Mouse (Mus musculus): ENCODE measurements around the gene Glis3. TPM values are rescaled to one million over a fixed set of nuclear protein-coding genes. Genes with fewer than 3 reads are reported as not detected.

Gene Glis3
- total RNA-seq, 2 experiments from 2014 or later: 2.1 to 2.8 TPM

DNA sequence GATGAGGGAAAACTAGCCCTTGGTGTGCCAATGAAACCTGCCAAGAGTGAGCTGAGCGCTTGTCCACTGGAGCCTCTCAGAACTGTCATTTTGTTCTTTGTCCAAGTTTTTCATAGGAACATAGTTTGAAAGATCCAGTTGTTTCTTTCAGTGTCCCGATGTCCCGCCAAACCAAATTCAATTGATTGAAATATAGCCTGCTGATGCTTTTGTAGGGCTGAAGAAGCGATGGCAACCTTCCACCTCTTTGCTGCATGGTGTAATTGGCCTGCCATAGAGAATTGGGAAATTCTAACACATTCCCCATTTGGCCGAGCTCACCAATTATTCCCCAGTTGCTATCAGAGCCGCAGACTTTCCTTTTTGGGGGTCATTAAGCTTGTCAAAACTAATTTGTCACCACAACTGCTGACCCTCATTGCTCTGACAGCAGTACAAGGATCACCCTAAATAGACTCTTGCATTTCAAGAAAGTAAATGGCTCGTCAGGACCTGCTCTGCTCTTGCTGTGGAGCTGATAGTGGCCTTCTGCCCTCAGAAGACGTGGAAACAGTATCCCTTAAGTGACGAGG lies 299.1 kb downstream of the Glis3 start:
- DNase-seq: no peak

DNA sequence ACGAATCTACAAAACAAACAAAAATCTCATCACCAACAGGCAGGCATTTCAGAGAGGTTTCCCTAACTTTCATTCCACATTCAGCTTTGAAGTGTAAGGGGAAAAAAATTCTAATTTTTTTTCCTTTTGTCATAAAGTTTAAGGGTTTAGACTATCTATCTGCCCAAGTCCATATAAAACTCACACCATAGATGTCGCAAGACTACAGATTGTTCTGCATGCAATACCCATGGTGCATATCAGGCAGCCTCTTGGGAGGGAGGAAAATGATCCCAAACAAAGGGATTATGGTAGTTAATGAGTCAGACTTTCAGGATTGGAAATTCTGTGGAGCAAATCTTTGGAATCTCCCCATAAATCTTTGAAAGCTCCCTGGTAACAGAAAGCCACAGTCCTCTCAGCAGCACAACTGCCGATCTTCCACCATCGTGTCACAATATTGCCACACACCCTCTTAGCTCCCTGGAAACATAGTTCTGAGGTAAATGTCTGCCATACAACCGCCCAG lies 302.0 kb downstream of the Glis3 start:
- no peak for DNase-seq

GRCm38 (mm10) chr19:28376401-28376800 lies 303.5 kb downstream of the Glis3 start:
- DNase-seq: no peak

GRCm38 (mm10) chr19:28375746-28376145 lies 304.1 kb downstream of the Glis3 start:
- no peak for DNase-seq

DNA sequence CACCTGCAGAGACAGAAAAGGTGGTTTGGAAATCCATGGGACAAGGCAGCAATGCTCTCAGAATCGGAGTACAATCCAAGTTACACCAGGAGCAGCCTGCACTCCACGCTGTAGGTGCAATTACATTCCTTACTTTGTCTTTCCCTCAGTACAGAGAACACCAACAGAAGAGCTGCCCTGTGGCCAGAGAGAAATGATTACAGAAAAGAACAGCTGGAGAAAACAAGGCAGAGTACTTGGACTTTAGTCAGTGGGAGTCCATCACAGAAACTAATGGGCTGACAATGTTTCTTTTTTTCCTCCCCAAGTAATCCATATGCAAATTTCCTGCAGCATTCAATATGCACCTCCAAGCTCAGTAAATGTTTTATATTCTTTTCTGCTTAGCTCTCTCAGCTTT lies 305.4 kb downstream of the Glis3 start:
- no peak for DNase-seq

DNA sequence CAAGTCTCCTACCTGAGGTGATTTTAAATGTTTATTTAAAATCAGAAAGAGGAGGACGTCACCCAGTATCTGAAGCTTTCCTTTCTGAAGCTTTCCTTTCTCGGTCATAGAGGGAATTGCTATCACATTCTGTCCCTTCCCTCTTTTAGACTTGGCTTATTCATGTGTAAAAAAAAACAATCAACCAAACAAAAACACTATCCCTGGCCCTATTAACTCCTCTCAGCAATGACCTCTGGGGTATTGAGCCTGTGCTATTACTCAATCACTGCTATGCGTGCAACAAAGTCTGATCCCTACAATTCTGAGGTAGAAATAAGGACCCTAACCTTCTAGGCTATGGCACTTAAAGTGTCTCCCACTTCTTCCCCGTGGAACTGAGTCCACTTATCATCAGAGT lies 311.7 kb downstream of the Glis3 start:
- DNase-seq: no peak

- DNase-seq: no peak
Observed at GRCm38 (mm10) chr19:28367274-28367673, 312.6 kb downstream of the Glis3 start.

- no peak for DNase-seq
Observed at GRCm38 (mm10) chr19:28366766-28367165, 313.1 kb downstream of the Glis3 start.

DNA sequence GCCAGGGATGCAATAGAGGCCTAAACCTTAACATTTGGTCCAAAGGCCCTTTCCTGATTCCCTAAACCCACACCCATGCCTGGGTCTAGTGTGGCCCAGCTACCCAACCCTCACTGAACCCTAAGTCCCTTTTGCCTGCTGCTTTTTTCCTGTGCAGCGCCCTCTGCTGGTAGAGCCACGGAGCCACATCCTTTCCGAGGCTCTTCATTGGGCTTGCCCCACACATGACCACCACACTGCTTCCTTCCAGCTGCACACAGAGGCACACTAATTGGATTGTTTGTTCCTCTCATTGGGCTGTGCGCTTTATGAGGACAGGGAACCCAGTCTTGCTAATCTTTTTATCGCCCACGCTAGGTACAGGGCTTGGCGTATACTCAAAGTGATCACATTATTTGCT lies 314.0 kb downstream of the Glis3 start:
- peak; percentile 36 for DNase-seq

- no peak for DNase-seq
Observed at GRCm38 (mm10) chr19:28360884-28361283, 319.0 kb downstream of the Glis3 start.

DNA sequence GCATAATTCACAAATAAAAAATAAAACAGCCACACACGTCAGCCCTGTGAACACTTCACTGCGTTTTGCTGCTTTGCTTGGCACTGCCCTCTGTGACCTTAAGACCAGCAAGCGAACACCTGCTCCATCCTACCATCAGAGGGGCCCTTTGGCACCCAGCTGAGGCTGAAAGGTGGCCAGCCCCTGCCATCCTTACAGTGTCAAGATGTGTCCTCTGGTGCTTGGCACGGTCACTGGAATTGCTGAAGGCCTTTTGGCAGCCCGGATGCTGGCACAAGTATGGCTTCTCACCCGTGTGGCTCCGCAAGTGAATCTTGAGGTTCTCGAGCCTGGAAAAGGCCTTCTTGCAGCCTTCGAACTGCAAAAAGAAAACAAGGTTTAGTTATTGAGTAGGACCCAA lies 322.3 kb downstream of the Glis3 start:
- DNase-seq: no peak

- DNase-seq: no peak
Observed at GRCm38 (mm10) chr19:28351068-28352066, 328.5 kb downstream of the Glis3 start.

GRCm38 (mm10) chr19:28347080-28347825 lies 332.6 kb downstream of the Glis3 start:
- no peak for DNase-seq

DNA sequence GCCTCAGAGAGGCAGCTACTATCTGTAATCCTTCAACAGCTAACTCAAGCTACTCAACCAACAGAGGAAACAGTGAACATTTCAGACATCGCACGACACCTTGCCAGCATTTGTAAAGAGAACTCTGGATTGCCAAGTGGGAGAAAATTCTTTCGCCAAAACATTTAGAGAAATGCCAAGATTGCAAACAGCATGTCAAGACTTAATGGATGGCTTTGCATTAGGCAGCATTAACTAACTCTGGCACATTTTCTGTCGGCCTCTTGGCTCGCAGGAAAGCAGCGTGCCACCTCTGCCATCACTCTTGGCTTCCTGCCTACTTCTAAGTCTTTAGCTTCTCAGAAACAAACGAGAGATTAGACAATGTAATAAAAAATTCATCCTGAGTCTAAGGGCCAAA lies 336.2 kb downstream of the Glis3 start:
- DNase-seq: no peak

DNA sequence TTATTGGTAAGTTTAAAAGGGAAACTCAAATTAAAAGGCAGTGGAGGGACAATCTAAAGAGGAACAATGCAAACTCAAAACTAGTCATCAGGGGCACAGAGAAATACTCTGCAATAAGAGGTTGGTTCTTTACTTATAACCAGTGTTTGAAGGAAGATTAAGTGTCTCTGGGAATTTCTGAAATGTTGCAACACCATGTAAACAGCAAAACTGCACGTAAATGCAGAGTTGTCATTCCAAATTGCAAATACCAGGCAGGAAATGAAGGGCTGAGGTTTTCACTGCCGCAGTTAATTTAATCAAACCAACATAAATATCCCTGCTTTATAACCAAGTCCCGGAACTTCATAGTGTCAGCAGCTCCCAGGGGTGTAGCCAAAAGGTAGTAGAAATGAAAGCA lies 342.3 kb downstream of the Glis3 start:
- DNase-seq: no peak

DNA sequence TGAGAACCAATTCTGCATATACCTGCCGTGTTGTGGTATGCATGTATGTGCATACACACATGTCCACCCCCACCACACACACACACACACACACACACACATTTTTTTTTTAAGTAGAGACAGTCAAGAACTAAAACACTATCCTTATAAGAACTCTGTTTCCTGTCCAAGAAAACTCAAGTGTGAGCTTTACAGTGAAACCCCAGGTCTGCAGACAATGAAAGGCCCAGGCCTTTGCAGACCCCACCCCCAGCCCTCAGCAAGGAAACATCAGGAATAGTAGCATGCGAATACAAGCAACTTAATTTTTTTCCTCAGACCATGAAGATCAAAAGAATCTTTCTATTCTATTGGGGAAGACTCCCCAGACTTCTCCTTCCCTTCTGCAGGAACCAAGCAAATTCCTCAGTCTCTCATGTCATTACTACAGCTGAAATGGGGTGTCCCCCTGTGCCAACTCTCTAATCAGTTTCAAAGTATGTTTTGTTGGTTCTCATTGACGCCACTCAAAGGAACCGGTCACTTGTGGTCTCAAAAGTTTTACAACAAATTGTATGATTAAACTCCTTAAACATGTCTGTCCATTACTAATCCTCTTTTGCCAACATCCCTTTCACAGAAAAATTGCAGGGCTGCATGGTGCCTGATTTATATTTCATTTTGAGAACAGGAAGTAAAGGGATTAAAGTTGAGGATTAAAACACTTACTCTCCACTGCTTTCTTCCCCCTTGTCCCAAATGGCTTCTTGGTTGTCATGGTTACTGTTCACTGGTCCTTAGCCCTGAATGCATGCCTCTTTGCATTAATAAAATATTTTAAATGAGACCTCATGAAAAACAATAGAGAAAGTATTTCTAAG lies 343.0 kb downstream of the Glis3 start:
- DNase-seq: no peak

DNA sequence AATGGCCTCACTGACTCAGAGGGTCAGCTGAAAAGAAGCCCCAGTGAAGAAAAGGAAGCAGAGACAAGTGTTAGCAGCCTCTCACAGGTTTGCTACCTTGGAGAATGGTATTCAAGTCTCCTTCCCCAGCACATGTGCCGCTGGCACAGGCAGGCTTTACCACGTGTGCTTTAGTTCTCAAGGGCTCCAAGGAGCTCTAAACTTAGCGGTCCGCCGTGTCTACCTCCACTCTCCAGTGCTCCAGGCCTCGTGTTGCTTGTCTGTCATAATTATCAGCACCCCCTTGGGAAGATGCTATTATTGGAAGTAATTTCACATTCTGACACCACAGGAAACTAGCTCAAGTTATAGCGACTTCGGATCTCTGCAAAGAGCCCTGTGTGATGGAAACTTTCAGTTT lies 344.0 kb downstream of the Glis3 start:
- no peak for DNase-seq

DNA sequence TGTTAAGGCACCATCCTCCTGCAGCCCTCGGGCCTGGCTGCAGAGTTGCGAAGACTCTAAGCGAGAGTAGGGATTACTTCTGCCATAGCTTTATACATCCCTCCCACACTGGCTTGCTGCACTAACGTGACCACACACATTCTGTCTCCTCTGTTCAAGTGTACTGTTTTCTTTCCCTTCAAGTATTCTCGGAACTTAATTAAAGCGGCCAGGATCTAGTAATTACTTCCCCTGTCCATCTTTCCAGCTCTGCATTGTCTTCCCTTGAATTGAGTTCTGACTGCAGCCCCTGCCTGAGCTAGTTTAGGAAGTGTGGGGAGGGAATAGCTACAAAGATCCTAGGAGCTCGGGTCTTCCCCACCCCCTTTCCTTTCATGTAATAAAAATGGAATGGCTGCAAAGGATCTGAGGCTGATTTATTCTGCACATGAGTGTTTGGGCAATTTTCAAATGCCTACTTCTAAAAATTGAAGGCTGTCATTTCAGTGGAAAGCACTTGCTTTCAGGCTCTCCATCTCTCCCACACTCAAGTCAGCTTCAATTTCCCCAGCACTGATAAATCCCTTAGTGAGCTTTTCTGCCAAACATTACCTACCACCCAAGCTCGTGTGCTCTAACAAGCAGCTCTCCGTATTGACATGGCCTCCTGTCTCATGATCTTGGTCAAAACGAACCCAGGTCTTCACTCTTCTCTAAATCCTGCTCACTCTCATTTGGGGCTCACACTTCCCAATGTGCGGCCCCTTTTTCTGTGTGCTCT lies 346.7 kb downstream of the Glis3 start:
- no peak for DNase-seq

GRCm38 (mm10) chr19:28328444-28329110 lies 351.3 kb downstream of the Glis3 start:
- no peak for DNase-seq

- DNase-seq: no peak
Observed at GRCm38 (mm10) chr19:28327536-28327935, 352.3 kb downstream of the Glis3 start.

All from gastrocnemius, postnatal 10 days (tissue).